Mouse (Mus musculus) megakaryocyte, embryonic 14.5 days (primary cell): ENCODE results near the gene Camkk1. TPM values are rescaled to one million over a fixed set of nuclear protein-coding genes. Genes with fewer than 3 reads are reported as not detected.

Experiments used
- H3K27me3 ChIP-seq: replicated peaks from 2 replicates; pipeline ENCODE3; 2012; ENCODE audit warnings: inconsistent platforms
- H3K36me3 ChIP-seq: replicated peaks from 2 replicates; pipeline ENCODE3; 2012; ENCODE audit warnings: low read length, inconsistent platforms, mixed read lengths
- H3K4me1 ChIP-seq: 2 replicates; pipeline ENCODE4 v1.6.1; 2012; ENCODE audit warnings: inconsistent platforms
- H3K4me3 ChIP-seq: replicated peaks from 2 replicates; pipeline ENCODE3; 2012; ENCODE audit warnings: moderate library complexity, mild to moderate bottlenecking, inconsistent platforms
- H3K9me3 ChIP-seq: 2 replicates; pipeline ENCODE4 v1.6.1; 2012; ENCODE audit warnings: inconsistent platforms
- FLI1 ChIP-seq: IDR thresholded peaks from 2 replicates; pipeline ENCODE4 v1.6.1; 2012; ENCODE audit warnings: low read length, inconsistent platforms, mixed read lengths
- GATA1 ChIP-seq: IDR thresholded peaks from 3 replicates; pipeline ENCODE4 v1.6.1; 2012; ENCODE audit warnings: mixed read lengths, low read length, inconsistent platforms, borderline replicate concordance
- polyA plus RNA-seq: library from polyadenylated mRNA; stranded (reverse); fragments of >175 nt; gene quantifications from 2 replicates; pipeline ENCODE4 v1.2.3, GENCODE M21; 2012; ENCODE audit warnings: low replicate concordance; ENCODE audit not compliant: insufficient read depth

Gene Camkk1
- polyA plus RNA-seq, 1 experiment, result 6.5 TPM

DNA sequence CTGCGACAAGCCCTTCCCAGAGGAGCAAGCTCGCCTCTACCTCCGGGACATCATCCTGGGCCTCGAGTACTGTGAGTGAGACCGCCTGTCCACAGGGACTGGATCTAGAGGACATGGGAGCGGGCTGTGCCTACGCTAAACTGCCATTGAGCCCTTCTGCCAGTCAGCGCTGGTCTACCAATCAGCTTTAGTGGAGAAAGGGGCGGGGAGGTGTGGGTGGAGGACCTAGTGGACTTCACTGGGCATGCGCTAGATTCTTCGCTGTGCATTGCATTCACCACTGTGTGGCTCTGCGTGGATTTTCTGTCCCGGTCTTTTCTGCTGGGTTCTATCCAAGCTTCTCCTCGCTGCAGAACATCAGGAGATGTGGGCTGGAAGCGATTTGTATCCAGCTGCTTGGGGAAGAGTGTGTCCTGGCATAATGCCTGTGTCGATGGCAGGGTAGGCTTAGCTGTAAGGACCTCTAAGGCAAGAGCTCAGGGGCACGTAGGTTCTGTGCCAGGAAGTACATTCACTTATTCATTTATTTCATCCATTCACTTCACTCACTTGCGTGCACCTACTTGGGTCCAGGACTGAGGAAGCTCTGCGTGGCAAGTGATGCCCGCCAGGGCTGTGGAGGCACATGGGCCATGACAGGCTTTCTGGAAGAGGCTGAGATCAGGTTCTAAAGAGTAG is 12.2 kb downstream of the Camkk1 start:
- Histone ChIP-seq H3K4me1 (peaks cover 23% of the 10 kb centered on the region), H3K9me3 (no peaks in the 10 kb centered on the region), H3K27me3 (no peaks in the 10 kb centered on the region), H3K4me3 (peak overlapping the region; percentile 85), H3K36me3 (peaks cover 100% of the 10 kb centered on the region)
- TF ChIP-seq GATA1, result no peak
- TF ChIP-seq FLI1, result no peak

DNA sequence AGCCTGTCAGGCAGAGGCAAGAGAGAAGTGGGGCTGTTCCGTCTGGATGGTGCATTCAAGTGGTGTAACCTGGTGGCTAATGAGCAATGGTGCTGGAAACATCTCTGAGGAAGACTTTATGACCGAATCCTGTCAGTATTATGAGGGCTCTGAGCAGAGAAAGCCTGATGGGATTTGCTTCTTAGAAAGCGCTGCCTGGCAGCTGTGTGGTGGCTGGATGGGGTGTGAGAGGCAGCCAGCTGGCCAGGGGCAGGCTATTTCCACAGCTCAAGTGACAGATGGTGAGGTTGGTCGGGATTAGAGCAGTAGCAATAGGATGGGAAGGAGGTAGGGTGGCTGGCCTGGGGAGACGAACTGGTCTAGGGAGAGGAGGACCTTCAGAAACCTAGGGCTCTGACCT is 12.7 kb downstream of the Camkk1 start:
- peaks cover 100% of the 10 kb centered on the region for H3K36me3 ChIP-seq
- TF ChIP-seq GATA1 (no peak), FLI1 (no peak)

DNA sequence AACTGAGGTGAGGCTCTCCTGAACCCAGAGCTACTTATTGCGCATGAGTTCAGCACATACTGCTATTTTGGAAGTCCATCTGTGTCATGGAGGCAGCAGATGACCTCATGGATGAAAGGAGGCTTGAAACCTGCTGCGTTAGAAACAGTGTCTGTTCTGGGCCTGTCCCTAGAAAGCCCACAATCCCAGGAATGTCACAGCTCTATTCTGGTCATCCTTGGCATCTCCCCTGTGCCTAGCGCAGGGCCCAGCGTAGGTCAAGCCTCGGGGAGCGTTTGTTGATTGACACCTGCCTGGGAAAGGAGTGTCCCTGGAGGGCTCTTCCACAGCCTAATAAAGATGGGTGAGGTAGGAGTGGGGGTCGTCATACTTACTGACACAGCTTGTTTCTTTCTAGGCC is 17.3 kb downstream of the Camkk1 start:
- Histone ChIP-seq H3K27me3 (no peaks in the 10 kb centered on the region), H3K9me3 (no peaks in the 10 kb centered on the region), H3K4me3 (no peak overlapping the region), H3K4me1 (peaks cover 8% of the 10 kb centered on the region), H3K36me3 (peaks cover 100% of the 10 kb centered on the region)
- TF ChIP-seq GATA1 (no peak), FLI1 (no peak)

More for the DNA sequence above, 12.7 kb downstream of the Camkk1 start:
- Histone ChIP-seq H3K9me3 (no peaks in the 10 kb centered on the region), H3K4me3 (no peak overlapping the region), H3K4me1 (peaks cover 19% of the 10 kb centered on the region), H3K27me3 (no peaks in the 10 kb centered on the region)

DNA sequence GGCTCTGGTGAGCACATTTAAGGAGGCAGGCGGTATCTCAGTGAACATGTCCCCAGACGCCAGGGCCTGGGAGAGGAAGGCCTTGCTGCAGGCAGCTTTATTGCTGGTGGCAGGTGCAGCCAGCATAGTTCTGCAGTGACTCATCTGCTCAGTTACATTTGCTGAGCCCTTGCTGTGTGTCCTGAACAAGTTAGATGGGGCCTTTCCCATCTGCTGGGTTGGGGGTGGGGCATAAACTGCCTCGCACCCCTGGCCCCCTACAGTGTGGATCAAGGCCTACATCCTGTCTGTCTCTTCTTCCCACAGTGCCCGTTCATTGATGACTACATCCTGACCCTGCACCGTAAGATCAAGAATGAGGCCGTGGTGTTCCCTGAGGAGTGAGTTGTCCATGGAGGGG is 18.1 kb downstream of the Camkk1 start:
- H3K9me3 ChIP-seq, result no peaks in the 10 kb centered on the region
- H3K36me3 ChIP-seq, result peaks cover 99% of the 10 kb centered on the region
- no peaks in the 10 kb centered on the region for H3K27me3 ChIP-seq
- no peak overlapping the region for H3K4me3 ChIP-seq
- peaks cover 3% of the 10 kb centered on the region; the same call in 1 of the 2 replicates for H3K4me1 ChIP-seq
- no peak for TF ChIP-seq FLI1
- no peak for TF ChIP-seq GATA1

DNA sequence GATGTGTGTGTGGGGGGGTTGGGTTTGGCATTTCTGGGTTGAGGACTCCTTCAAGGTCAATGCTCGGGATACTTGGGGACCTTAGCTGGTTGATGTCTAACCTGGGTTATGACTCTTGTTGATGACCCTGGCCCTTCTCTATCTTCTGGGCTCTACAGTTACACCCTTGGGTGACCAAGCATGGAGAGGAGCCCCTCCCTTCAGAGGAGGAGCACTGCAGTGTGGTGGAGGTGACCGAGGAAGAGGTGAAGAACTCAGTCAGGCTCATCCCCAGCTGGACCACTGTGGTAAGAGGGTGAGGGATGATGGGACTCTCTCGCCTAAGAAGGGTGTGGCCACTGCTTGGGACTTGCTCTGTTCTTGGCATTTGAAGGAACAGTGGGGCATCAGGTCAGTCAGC is 18.9 kb downstream of the Camkk1 start:
- no peaks in the 10 kb centered on the region for H3K27me3 ChIP-seq
- no peak for TF ChIP-seq FLI1
- peaks cover 93% of the 10 kb centered on the region for H3K36me3 ChIP-seq
- no peak overlapping the region for H3K4me3 ChIP-seq
- H3K4me1 ChIP-seq, result peaks cover 3% of the 10 kb centered on the region; the same call in 1 of the 2 replicates
- H3K9me3 ChIP-seq, result no peaks in the 10 kb centered on the region

DNA sequence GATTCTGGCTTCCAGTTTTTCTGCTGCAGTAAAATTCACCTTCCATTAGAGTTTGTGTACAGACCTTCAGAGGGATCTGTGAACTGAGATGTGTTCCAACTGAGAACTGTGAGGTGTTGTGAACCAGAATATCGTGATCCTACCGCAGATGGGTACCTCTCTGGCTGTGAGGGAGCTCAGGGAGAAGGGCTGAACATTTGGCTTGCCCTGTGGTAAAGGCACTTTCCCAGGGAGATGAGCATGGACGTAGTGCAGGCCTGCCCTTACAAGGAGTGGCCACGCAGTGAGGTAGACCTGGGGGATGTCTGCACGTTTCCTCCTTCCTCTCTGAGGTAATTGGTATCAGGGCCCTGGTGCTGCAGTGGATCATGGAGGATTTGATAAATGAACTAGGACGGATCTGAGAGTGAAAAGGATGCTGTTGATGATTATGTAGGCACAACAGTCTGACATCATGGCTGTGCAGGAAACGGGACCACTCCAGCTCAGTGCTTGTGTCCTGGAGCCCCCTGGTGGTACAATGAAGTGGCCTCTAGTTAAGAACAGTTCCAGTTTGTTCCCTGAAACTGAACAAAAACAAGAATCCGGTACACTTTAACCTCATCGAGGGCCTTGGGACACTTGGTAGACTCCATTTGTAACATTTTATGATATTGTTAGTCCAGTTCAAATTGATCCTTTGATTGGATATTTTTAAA is 20.4 kb downstream of the Camkk1 start:
- TF ChIP-seq GATA1 (no peak), FLI1 (no peak)
- no peaks in the 10 kb centered on the region for H3K9me3 ChIP-seq
- peaks cover 77% of the 10 kb centered on the region for H3K36me3 ChIP-seq
- H3K4me1 ChIP-seq, result peaks cover 7% of the 10 kb centered on the region
- no peak overlapping the region for H3K4me3 ChIP-seq
- H3K27me3 ChIP-seq, result no peaks in the 10 kb centered on the region

DNA sequence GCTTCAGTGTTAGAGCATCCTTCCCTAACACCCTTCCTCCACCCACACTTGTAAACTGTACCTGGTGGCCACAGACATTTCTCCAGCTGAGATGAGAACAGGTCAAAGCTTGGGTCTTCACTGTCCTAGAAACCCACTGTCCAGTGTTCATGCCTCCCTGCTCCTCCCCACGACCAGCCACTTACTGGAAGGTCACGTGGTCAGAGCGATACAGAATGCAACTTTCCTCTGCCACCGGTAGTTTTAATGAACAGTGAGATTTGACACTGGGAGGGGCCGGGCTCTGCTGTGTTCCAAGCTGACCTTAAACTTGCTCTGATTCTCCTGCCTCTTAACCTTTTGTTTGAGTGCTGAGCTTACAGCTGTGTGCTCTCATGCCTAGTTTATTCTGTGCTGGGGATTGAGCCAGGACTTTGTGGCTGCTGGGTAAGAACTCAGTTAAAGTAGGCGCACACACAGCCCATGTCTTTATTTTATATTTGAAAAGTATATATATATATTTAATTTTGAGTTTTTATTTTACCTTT is 25.5 kb downstream of the Camkk1 start:
- Histone ChIP-seq H3K9me3 (no peaks in the 10 kb centered on the region), H3K27me3 (no peaks in the 10 kb centered on the region)

DNA sequence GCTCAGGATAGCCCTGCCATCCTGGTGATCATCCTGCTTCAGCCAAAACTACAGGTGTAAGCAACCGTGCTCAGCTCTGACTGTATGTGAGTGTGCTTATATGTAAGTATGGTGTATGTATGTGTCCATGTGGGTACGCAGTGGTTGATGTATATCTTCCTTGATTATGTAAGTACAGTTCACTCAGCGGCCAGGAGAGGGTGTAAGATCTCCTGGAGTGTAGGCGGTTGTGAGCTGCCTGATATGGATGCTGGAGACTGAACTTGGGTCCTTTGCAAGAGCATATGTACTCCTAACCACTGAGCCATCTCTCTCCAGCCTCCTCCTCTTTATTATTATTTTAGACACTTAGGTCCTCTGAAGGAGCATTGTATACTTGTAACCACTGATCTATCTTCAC is 26.0 kb downstream of the Camkk1 start:
- H3K4me3 ChIP-seq, result no peak overlapping the region
- peaks cover 28% of the 10 kb centered on the region for H3K4me1 ChIP-seq
- no peaks in the 10 kb centered on the region for H3K27me3 ChIP-seq
- H3K9me3 ChIP-seq, result no peaks in the 10 kb centered on the region
- H3K36me3 ChIP-seq, result peaks cover 29% of the 10 kb centered on the region
- TF ChIP-seq GATA1, result no peak
- TF ChIP-seq FLI1, result no peak

More for the DNA sequence above, 25.5 kb downstream of the Camkk1 start:
- Histone ChIP-seq H3K36me3 (peaks cover 31% of the 10 kb centered on the region), H3K4me3 (no peak overlapping the region), H3K4me1 (peaks cover 24% of the 10 kb centered on the region)
- TF ChIP-seq GATA1, result no peak
- no peak for TF ChIP-seq FLI1

DNA sequence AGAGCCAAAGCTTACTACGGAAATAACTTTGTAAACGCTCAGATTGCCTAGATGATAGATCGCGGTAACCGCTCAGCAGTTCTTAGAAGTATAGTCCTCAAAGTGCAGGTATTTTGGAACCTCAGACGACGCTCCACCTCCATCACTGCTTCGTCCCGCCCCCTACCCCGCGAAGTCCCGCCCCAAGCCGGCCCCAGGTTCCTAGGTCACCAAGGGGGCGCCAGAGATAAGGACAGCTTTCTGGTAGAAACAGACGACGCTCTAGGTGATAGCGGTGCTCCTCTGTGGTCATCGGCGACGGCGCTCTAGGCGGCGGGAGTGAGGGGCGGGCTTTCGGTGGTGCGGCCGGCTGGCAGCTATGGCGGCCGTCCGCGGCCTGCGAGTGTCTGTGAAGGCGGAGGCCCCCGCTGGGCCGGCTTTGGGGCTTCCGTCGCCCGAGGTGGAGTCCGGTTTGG is 28.8 kb downstream of the Camkk1 start, which contains the start of gene Ncbp3:
Gene Ncbp3 (plus strand): TSS at position 242 of the 455 bp plus-strand sequence.
- peaks cover 31% of the 10 kb centered on the region for H3K36me3 ChIP-seq
- H3K4me3 ChIP-seq, result peak within 1 kb of the TSS; percentile 94
- peaks cover 38% of the 10 kb centered on the region for H3K4me1 ChIP-seq
- no peak for TF ChIP-seq GATA1
- no peak for TF ChIP-seq FLI1
- no peaks in the 10 kb centered on the region for H3K27me3 ChIP-seq
- H3K9me3 ChIP-seq, result no peaks in the 10 kb centered on the region

DNA sequence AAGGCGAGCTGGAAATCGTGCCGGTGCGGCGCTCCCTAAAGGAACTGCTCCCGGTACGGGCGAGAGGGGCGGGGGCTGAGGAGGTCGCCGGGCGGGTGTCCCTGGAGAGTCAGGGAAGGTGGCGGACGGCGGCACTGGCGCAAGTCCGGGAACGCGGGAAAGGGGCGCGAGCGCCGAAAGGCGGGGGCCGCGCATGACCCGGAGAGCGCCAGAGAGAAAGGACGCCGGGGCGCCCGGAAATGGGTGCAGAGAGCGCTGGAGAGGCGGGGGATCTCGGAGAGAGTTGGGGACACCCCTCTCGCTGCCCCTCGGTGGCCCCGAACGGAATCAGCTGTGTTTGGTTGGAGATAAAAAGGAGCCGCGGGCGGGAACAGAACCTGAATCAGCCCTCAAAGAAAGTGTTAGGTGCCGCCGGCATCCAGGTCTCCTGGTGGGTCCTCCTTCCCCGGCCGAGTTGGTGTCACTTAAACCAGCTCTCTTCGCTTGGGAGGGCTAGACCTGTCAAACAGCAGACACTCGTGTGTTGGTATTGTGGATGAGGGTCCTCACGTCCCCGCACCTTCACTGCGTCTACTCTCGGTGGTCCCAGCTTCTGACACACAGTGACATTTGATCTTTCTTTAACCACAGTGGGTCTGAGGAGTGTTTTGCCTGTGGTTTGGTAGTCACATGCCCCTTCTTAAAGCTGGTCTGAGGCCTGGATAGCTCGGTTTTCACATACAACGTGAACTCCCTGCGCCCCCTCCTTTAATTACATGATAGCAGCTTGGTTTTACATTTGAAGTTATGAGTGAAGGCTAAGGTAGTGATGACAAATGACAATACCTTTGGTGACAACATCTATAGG is 29.4 kb downstream of the Camkk1 start:
- TF ChIP-seq GATA1, result no peak
- Histone ChIP-seq H3K4me3 (peak overlapping the region; percentile 94), H3K36me3 (peaks cover 38% of the 10 kb centered on the region), H3K9me3 (no peaks in the 10 kb centered on the region), H3K27me3 (no peaks in the 10 kb centered on the region), H3K4me1 (peaks cover 41% of the 10 kb centered on the region)
